Mouse (Mus musculus) liver, embryonic 15.5 days (tissue): ENCODE results near the gene Tsc22d3. TPM values are rescaled to one million over a fixed set of nuclear protein-coding genes. Genes with fewer than 3 reads are reported as not detected.
A peak's percentile ranks its signal among the peaks of the same experiment; 100 is the strongest.

Experiments
- ATAC-seq: fragments of 200-750 bp; cut with Nextera tagmentation; 2 replicates; pipeline ENCODE4 v1.8.0; 2017; ENCODE audit warnings: moderate number of reproducible peaks, mild to moderate bottlenecking, moderate library complexity; ENCODE audit not compliant: insufficient read depth
- H3K27ac ChIP-seq: fragments of 300-500 bp; sonication (generic); replicated peaks from 2 replicates; pipeline ENCODE4 v1.5.1; 2015; ENCODE audit warnings: mild to moderate bottlenecking, inconsistent platforms
- H3K27me3 ChIP-seq: fragments of 300-500 bp; sonication (generic); 2 replicates; pipeline ENCODE4 v1.6.1; 2015; ENCODE audit warnings: mild to moderate bottlenecking, inconsistent platforms
- H3K36me3 ChIP-seq: fragments of 300-500 bp; sonication (generic); replicated peaks from 2 replicates; pipeline ENCODE4 v1.6.1; 2015; ENCODE audit warnings: moderate library complexity, mild to moderate bottlenecking, inconsistent platforms
- H3K4me1 ChIP-seq: fragments of 300-500 bp; sonication (generic); replicated peaks from 2 replicates; pipeline ENCODE4 v1.6.1; 2015; ENCODE audit warnings: inconsistent platforms
- H3K4me2 ChIP-seq: fragments of 300-500 bp; sonication (generic); 2 replicates; pipeline ENCODE4 v1.6.1; 2015; ENCODE audit warnings: moderate library complexity, mild to moderate bottlenecking, inconsistent platforms
- H3K4me3 ChIP-seq: fragments of 300-500 bp; sonication (generic); replicated peaks from 2 replicates; pipeline ENCODE4 v1.5.1; 2015; ENCODE audit warnings: mild to moderate bottlenecking, inconsistent platforms
- H3K9ac ChIP-seq: fragments of 300-500 bp; sonication (generic); 2 replicates; pipeline ENCODE4 v1.6.1; 2015; ENCODE audit warnings: moderate library complexity, mild to moderate bottlenecking, inconsistent platforms
- H3K9me3 ChIP-seq: fragments of 300-500 bp; sonication (generic); replicated peaks from 2 replicates; pipeline ENCODE4 v1.6.1; 2016; ENCODE audit warnings: inconsistent platforms
- WGBS: fragments of 180-500 bp; shearing (Covaris S2); methylation state at CpG from one replicate; pipeline ENCODE4 v1.1.7; 2015; ENCODE audit warnings: mixed read lengths; ENCODE audit not compliant: insufficient replicate concordance; 5-methylcytosine and 5-hydroxymethylcytosine counted together
- polyA plus RNA-seq: library from polyadenylated mRNA; unstranded; fragments of >200 nt; fragmentation: Nextera tagmentation; extraction: Ambion mirVana; gene quantifications from 2 replicates; pipeline ENCODE4 v1.2.1, GENCODE M21; 2015

The Tsc22d3 gene
- 18.1 and 19.9 TPM in 2 replicates for polyA plus RNA-seq

- no peak for ATAC-seq
- H3K4me1 ChIP-seq = no peaks in the 10 kb centered on the region
- peak within 1 kb of the TSS; percentile 57 for H3K4me3 ChIP-seq
- 0 out of 2 replicates have a peak, but pooled peaks cover 5% of the 10 kb centered on the region for H3K9me3 ChIP-seq
- no peaks in the 10 kb centered on the region for H3K36me3 ChIP-seq
- H3K27me3 ChIP-seq = peaks cover 60% of the 10 kb centered on the region
- no peak within 1 kb of the TSS for H3K27ac ChIP-seq
- peak within 1 kb of the TSS; percentile 76 for H3K4me2 ChIP-seq
- WGBS = 17% methylated on average over 28 of the region's 28 CpGs
- H3K9ac ChIP-seq = no peak within 1 kb of the TSS
These were observed at the start of gene Tsc22d3 for GRCm38 (mm10) chrX:140600410-140601109. TSS of gene Tsc22d3 (minus strand) at chrX:140600659.

GRCm38 (mm10) chrX:140639592-140639991 is 39.1 kb upstream of the Tsc22d3 start:
- H3K27me3 ChIP-seq = no peaks in the 10 kb centered on the region; the same call in 1 of the 2 replicates
- H3K36me3 ChIP-seq = no peaks in the 10 kb centered on the region
- 58% methylated on average over 2 of the region's 2 CpGs for WGBS
- no peaks in the 10 kb centered on the region for H3K4me1 ChIP-seq
- no peaks in the 10 kb centered on the region for H3K9me3 ChIP-seq
- no peak for ATAC-seq
- H3K9ac ChIP-seq = no peak overlapping the region
- no peak overlapping the region for H3K4me3 ChIP-seq
- no peak overlapping the region for H3K4me2 ChIP-seq
- H3K27ac ChIP-seq = no peak overlapping the region

GRCm38 (mm10) chrX:140638028-140638427 is 37.6 kb upstream of the Tsc22d3 start:
- H3K9ac ChIP-seq = no peak overlapping the region
- no peak overlapping the region for H3K4me3 ChIP-seq
- H3K9me3 ChIP-seq = no peaks in the 10 kb centered on the region
- no peak overlapping the region for H3K4me2 ChIP-seq
- no peaks in the 10 kb centered on the region for H3K36me3 ChIP-seq
- H3K27ac ChIP-seq = no peak overlapping the region
- no peak for ATAC-seq
- 57% methylated on average over 5 of the region's 5 CpGs for WGBS
- H3K4me1 ChIP-seq = no peaks in the 10 kb centered on the region
- H3K27me3 ChIP-seq = no peaks in the 10 kb centered on the region; the same call in 1 of the 2 replicates

- WGBS = 37% methylated on average over 12 of the region's 12 CpGs
- Histone ChIP-seq H3K27ac (no peak overlapping the region), H3K27me3 (0 out of 2 replicates have a peak, but pooled peaks cover 3% of the 10 kb centered on the region), H3K36me3 (no peaks in the 10 kb centered on the region), H3K4me2 (no peak overlapping the region; the same call in 1 of the 2 replicates), H3K9me3 (no peaks in the 10 kb centered on the region), H3K4me3 (no peak overlapping the region), H3K9ac (no peak overlapping the region), H3K4me1 (no peaks in the 10 kb centered on the region)
- no peak for ATAC-seq
These were observed 24.6 kb upstream of the Tsc22d3 start for GRCm38 (mm10) chrX:140624875-140625594.

- H3K4me2 ChIP-seq = no peak overlapping the region
- H3K9ac ChIP-seq = no peak overlapping the region
- H3K9me3 ChIP-seq = no peaks in the 10 kb centered on the region
- ATAC-seq = no peak
- no peak overlapping the region for H3K4me3 ChIP-seq
- H3K4me1 ChIP-seq = no peaks in the 10 kb centered on the region
- H3K27ac ChIP-seq = no peak overlapping the region
- no peaks in the 10 kb centered on the region for H3K36me3 ChIP-seq
- 40% methylated on average over 4 of the region's 4 CpGs for WGBS
- peaks cover 7% of the 10 kb centered on the region; the same call in 1 of the 2 replicates for H3K27me3 ChIP-seq
These were observed 9.5 kb upstream of the Tsc22d3 start for GRCm38 (mm10) chrX:140609938-140610337.

- Histone ChIP-seq H3K4me2 (no peak overlapping the region), H3K27ac (no peak overlapping the region), H3K9ac (no peak overlapping the region), H3K4me1 (no peaks in the 10 kb centered on the region), H3K27me3 (peaks cover 57% of the 10 kb centered on the region), H3K4me3 (no peak overlapping the region), H3K9me3 (0 out of 2 replicates have a peak, but pooled peaks cover 5% of the 10 kb centered on the region), H3K36me3 (no peaks in the 10 kb centered on the region)
- 60% methylated on average over 3 of the region's 3 CpGs for WGBS
- no peak for ATAC-seq
These were observed 1.4 kb upstream of the Tsc22d3 start for GRCm38 (mm10) chrX:140601884-140602283.

- Histone ChIP-seq H3K9ac (no peak overlapping the region), H3K4me3 (no peak overlapping the region), H3K27ac (no peak overlapping the region), H3K4me1 (no peaks in the 10 kb centered on the region), H3K27me3 (peaks cover 60% of the 10 kb centered on the region), H3K4me2 (no peak overlapping the region), H3K9me3 (0 out of 2 replicates have a peak, but pooled peaks cover 5% of the 10 kb centered on the region), H3K36me3 (no peaks in the 10 kb centered on the region)
- 48% methylated on average over 4 of the region's 4 CpGs for WGBS
- ATAC-seq = no peak
These were observed 852 bp upstream of the Tsc22d3 start for GRCm38 (mm10) chrX:140601311-140601710.

- peak overlapping the region; percentile 57 for H3K4me3 ChIP-seq
- H3K36me3 ChIP-seq = no peaks in the 10 kb centered on the region
- H3K9ac ChIP-seq = no peak overlapping the region
- 0 out of 2 replicates have a peak, but pooled peaks cover 5% of the 10 kb centered on the region for H3K9me3 ChIP-seq
- peak; percentile 57 for ATAC-seq
- no peaks in the 10 kb centered on the region for H3K4me1 ChIP-seq
- H3K4me2 ChIP-seq = peak overlapping the region; percentile 76
- peaks cover 60% of the 10 kb centered on the region for H3K27me3 ChIP-seq
- no peak overlapping the region for H3K27ac ChIP-seq
- 22% methylated on average over 66 of the region's 78 CpGs for WGBS
These were observed 674 bp downstream of the Tsc22d3 start for GRCm38 (mm10) chrX:140599561-140600409.

- Histone ChIP-seq H3K4me1 (no peaks in the 10 kb centered on the region), H3K27ac (0 out of 2 replicates have a peak overlapping the region, but pooled peaks have one; percentile 19)
- WGBS = 23% methylated on average over 38 of the region's 109 CpGs
These were observed 1.5 kb downstream of the Tsc22d3 start for GRCm38 (mm10) chrX:140598850-140599560.

GRCm38 (mm10) chrX:140598194-140598849 is 2.1 kb downstream of the Tsc22d3 start:
- Histone ChIP-seq H3K27ac (no peak overlapping the region), H3K9ac (no peak overlapping the region; the same call in 1 of the 2 replicates), H3K4me3 (peak overlapping the region; percentile 57), H3K4me1 (no peaks in the 10 kb centered on the region), H3K36me3 (no peaks in the 10 kb centered on the region), H3K4me2 (peak overlapping the region; percentile 76), H3K27me3 (peaks cover 60% of the 10 kb centered on the region), H3K9me3 (0 out of 2 replicates have a peak, but pooled peaks cover 5% of the 10 kb centered on the region)
- 17% methylated on average over 39 of the region's 48 CpGs for WGBS
- no peak for ATAC-seq

More at GRCm38 (mm10) chrX:140598850-140599560, 1.5 kb downstream of the Tsc22d3 start:
- Histone ChIP-seq H3K4me3 (peak overlapping the region; percentile 57), H3K9me3 (0 out of 2 replicates have a peak, but pooled peaks cover 5% of the 10 kb centered on the region), H3K36me3 (no peaks in the 10 kb centered on the region), H3K4me2 (peak overlapping the region; percentile 76), H3K27me3 (peaks cover 60% of the 10 kb centered on the region), H3K9ac (peak overlapping the region; percentile 18; the same call in 1 of the 2 replicates)
- peak; percentile 82 for ATAC-seq
